Comparison of ENCODE assay signal across 8 mouse cellular contexts in genomic region chr1:192444658-192445447, GRCm38 (mm10).
DNase-seq lines count a peak whose midpoint lies in the region; ATAC-seq lines count a peak whose summit lies in the region.

No protein-coding gene starts in this region.

- H3K9ac ChIP-seq in neural tube, embryonic 11.5 days (ENCODE audit: low read length), result no peak overlapping the region
- H3K9ac ChIP-seq in embryonic facial prominence, embryonic 14.5 days (ENCODE audit: low read depth, low read length), result 0 out of 2 replicates have a peak overlapping the region, but pooled peaks have one; percentile 25
- no peak overlapping the region for H3K9ac ChIP-seq in heart, embryonic 16.5 days (ENCODE audit: low read length)
- H3K9ac ChIP-seq in stomach, embryonic 15.5 days, result no peak overlapping the region

- no peak overlapping the region for H3K27ac ChIP-seq in neural tube, embryonic 11.5 days (ENCODE audit: low read depth, low read length)
- peak overlapping the region; percentile 77 for H3K27ac ChIP-seq in embryonic facial prominence, embryonic 14.5 days (replicated peaks; ENCODE audit: low read depth, low read length)
- H3K27ac ChIP-seq in heart, embryonic 16.5 days (ENCODE audit: low read length), result no peak overlapping the region; the same call in 1 of the 2 replicates
- peak overlapping the region; percentile 38 for H3K27ac ChIP-seq in stomach, embryonic 15.5 days

- H3K4me2 ChIP-seq in neural tube, embryonic 11.5 days (ENCODE audit: low read depth), result no peak overlapping the region
- no peak overlapping the region; the same call in 1 of the 2 replicates for H3K4me2 ChIP-seq in embryonic facial prominence, embryonic 14.5 days (ENCODE audit: low read depth, low read length)
- no peak overlapping the region for H3K4me2 ChIP-seq in heart, embryonic 16.5 days (ENCODE audit: low read depth, low read length)
- H3K4me2 ChIP-seq in stomach, embryonic 15.5 days, result no peak overlapping the region

- H3K4me1 ChIP-seq in neural tube, embryonic 11.5 days (ENCODE audit: control insufficient read depth, insufficient read depth, low read length), result no peaks in the 10 kb centered on the region
- peaks cover 19% of the 10 kb centered on the region for H3K4me1 ChIP-seq in embryonic facial prominence, embryonic 14.5 days (ENCODE audit: control insufficient read depth, insufficient read depth, low read length)
- peaks cover 8% of the 10 kb centered on the region; the same call in 1 of the 2 replicates for H3K4me1 ChIP-seq in heart, embryonic 16.5 days (ENCODE audit: control insufficient read depth, insufficient read depth, low read length)
- H3K4me1 ChIP-seq in stomach, embryonic 15.5 days, result peaks cover 8% of the 10 kb centered on the region; the same call in 1 of the 2 replicates

- ATAC-seq in neural tube, embryonic 11.5 days (ENCODE audit: insufficient read depth, low FRiP score, low TSS enrichment), result no peak
- peak; percentile 92 for ATAC-seq in embryonic facial prominence, embryonic 14.5 days (ENCODE audit: low read depth)
- ATAC-seq in heart, embryonic 16.5 days (replicated peaks; ENCODE audit: extremely low read depth, insufficient read depth, low FRiP score), result peak; percentile 66
- peak; percentile 74; the same call in 1 of the 2 replicates for ATAC-seq in stomach, embryonic 15.5 days (ENCODE audit: insufficient read depth, low FRiP score, low read depth)
- no peak for ATAC-seq in megakaryocyte, adult 5-6 weeks (ENCODE audit: poor library complexity, severe bottlenecking)

- no peaks in the 10 kb centered on the region for H3K9me3 ChIP-seq in neural tube, embryonic 11.5 days (ENCODE audit: control insufficient read depth, low read length)
- H3K9me3 ChIP-seq in embryonic facial prominence, embryonic 14.5 days (ENCODE audit: control insufficient read depth, low read length), result no peaks in the 10 kb centered on the region
- no peaks in the 10 kb centered on the region for H3K9me3 ChIP-seq in heart, embryonic 16.5 days (replicated peaks; ENCODE audit: control insufficient read depth, low read length)
- no peaks in the 10 kb centered on the region for H3K9me3 ChIP-seq in stomach, embryonic 15.5 days

- WGBS in neural tube, embryonic 11.5 days, result 81% methylated on average over 7 of the region's 7 CpGs
- WGBS in embryonic facial prominence, embryonic 14.5 days, result 37% methylated on average over 7 of the region's 7 CpGs
- WGBS in heart, embryonic 16.5 days, result 37% methylated on average over 7 of the region's 7 CpGs
- WGBS in stomach, embryonic 15.5 days, result 56% methylated on average over 7 of the region's 7 CpGs

- no peaks in the 10 kb centered on the region for H3K36me3 ChIP-seq in neural tube, embryonic 11.5 days (ENCODE audit: control insufficient read depth, insufficient read depth, low read length)
- H3K36me3 ChIP-seq in embryonic facial prominence, embryonic 14.5 days (ENCODE audit: control insufficient read depth, insufficient read depth, low read length), result no peaks in the 10 kb centered on the region
- H3K36me3 ChIP-seq in heart, embryonic 16.5 days (ENCODE audit: control insufficient read depth, insufficient read depth), result no peaks in the 10 kb centered on the region
- H3K36me3 ChIP-seq in stomach, embryonic 15.5 days, result no peaks in the 10 kb centered on the region

- H3K4me3 ChIP-seq in neural tube, embryonic 11.5 days (ENCODE audit: low read depth, low read length), result no peak overlapping the region
- H3K4me3 ChIP-seq in embryonic facial prominence, embryonic 14.5 days (ENCODE audit: low read depth, low read length), result no peak overlapping the region
- H3K4me3 ChIP-seq in heart, embryonic 16.5 days (ENCODE audit: low read length), result no peak overlapping the region
- H3K4me3 ChIP-seq in stomach, embryonic 15.5 days (replicated peaks), result no peak overlapping the region

- peak; percentile 34 for DNase-seq in neural tube, embryonic 11.5 days (ENCODE audit: low spot score)
- no peak for DNase-seq in neural tube, embryonic 10.5 days (ENCODE audit: extremely low spot score, low spot score)
- DNase-seq in embryonic facial prominence, embryonic 14.5 days (ENCODE audit: low spot score), result peak; percentile 97
- DNase-seq in layer of hippocampus, adult 18-20 months (ENCODE audit: low spot score in 2 of 2), result peak; percentile 71 to 74
- DNase-seq in lung, postnatal 4 days, result peak; percentile 23 to 61

- no peaks in the 10 kb centered on the region for H3K27me3 ChIP-seq in neural tube, embryonic 11.5 days (ENCODE audit: control insufficient read depth, insufficient read depth, low read length)
- no peaks in the 10 kb centered on the region for H3K27me3 ChIP-seq in embryonic facial prominence, embryonic 14.5 days (replicated peaks; ENCODE audit: control insufficient read depth, insufficient read depth, low read length)
- H3K27me3 ChIP-seq in heart, embryonic 16.5 days (ENCODE audit: control insufficient read depth, insufficient read depth, low read length), result no peaks in the 10 kb centered on the region
- H3K27me3 ChIP-seq in stomach, embryonic 15.5 days (replicated peaks), result no peaks in the 10 kb centered on the region

Comparison
In these comparisons a context has a peak if more than half of its experiments do, and no peak if none do; other contexts are left out.
1. ATAC-seq: peak in embryonic facial prominence, embryonic 14.5 days (single experiment), heart, embryonic 16.5 days (single experiment) and stomach, embryonic 15.5 days (single experiment); none in neural tube, embryonic 11.5 days (single experiment) and megakaryocyte, adult 5-6 weeks (single experiment).
2. H3K27ac ChIP-seq: peak in embryonic facial prominence, embryonic 14.5 days (single experiment) and stomach, embryonic 15.5 days (single experiment); none in neural tube, embryonic 11.5 days (single experiment) and heart, embryonic 16.5 days (single experiment).